Mouse (Mus musculus) thymus, postnatal 10 days (tissue): ENCODE measurements at regions not wholly inside any gene's neighbourhood (a gene's known extent, or its start where the extent isn't known, plus 50 kb on each side); places are given as distances from the start of the nearest gene placed in this dataset.

Source experiments
- DNase-seq, 2 experiments: peaks; one replicate each; pipeline ENCODE4 v3.0.0; 2021; ENCODE audit warnings: low spot score in 2 of 2

DNA sequence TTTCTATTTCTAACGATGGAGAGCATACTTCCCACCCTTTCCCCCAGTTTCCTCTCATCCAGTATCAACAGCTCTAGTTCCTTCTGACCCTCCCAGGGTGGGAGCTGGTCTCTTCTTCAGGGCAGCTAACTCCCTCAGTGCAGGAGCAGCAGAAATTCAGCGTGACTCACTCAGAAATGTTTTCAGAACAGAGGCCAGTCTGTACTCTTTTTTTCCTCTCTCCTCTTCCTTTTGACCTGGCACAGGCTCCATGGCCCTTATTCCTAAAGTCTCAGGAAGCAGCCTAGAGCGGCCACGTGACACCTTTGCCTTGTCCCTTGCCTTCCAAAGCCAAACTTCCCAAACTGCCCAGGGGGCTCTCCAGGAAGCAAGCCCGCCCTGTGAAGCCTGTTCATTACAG is 55.4 kb downstream of the Pja1 start:
- no peak for DNase-seq

DNA sequence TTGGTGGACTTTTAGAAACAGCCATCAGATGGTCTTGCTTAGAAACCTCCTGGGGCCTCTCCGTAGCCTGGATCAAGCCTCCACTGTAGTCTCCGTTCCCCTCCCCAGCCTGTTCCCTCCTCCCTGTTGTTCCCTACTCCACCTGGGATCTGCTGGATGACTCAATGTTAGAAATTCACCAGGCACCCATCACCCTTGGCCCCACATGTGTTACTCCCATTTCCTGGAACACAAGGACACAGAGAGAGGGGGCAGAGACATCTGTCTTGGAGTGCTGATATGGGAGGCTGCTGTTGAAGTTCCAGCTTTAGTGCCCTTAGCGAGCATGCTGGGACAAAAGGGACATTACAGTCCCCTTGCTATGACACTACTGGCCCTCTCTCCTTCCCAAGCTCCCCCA is 60.1 kb downstream of the Pja1 start:
- DNase-seq, result no peak

- DNase-seq, result no peak
These were observed 61.2 kb downstream of the Pja1 start for GRCm38 (mm10) chrX:99409858-99410257.

DNA sequence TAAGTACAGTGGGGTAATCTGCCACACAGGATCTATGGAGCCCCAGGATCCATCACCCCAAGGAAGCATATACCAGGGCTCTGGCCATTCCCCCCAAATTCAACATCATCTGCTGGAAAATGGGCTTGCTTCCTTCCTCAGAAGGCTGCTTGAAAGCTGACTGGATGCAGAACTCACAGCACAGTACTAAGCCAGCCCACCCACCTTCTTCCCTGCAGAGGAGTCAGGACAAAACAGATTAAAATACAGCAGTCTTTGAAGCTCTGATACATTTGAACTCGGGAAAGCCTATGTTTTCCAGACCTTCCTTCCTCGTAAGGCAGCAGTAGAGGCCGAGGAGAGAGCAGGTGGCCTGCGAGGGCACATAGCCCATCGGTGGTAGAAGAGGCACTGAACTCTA is 61.7 kb downstream of the Pja1 start:
- no peak for DNase-seq

DNA sequence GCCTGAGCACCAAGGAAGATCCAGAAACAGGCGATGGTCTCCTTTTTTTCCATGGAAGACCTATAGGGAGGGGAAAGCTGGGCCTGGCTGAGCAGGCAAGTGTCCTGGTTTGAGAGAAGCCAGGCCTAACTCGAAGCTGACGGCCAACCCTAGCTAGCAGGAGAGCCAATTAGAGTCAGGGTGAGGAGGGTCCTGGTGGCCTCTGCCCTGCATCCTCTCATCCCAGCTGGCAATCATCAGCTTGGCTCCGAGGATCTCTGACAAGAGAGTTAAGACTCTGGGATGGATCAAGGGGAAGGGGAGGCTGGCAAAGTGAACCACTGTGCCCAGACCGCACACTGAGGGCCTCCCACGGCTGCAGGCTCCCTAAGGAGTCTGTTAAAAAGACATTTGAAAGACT is 62.3 kb downstream of the Pja1 start:
- DNase-seq, result no peak

GRCm38 (mm10) chrX:99405843-99406242 is 65.2 kb downstream of the Pja1 start:
- no peak for DNase-seq

DNA sequence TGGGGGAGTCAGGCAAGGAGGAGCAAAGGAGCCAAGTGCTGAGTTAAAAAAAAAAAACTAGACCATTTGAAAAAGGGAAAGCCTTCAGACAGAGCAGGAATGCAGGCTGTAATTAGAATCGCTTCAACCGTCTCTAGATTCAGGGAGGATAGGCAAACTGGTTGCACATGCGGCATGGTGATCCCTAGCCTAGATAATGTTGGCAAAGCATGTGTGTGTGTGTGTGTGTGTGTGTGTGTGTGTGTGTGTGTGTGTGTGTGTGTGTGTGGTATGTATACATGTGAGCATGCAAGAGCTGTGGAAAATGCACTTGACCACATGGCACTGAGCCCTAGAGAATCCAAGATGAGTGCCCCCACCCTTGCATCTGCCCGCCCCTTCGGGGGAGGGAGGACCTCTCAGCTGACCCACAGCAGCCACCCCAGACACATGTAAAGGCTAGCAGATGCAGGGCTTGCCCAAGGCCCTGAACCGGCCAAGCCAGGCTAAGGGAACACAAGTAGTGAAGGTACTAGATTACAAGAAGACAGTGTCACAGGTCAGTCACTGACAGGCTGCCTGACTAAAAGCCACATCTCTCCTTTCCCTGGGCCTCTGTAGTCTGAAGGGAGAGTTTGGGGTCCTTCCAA is 67.4 kb downstream of the Pja1 start:
- no peak for DNase-seq

DNA sequence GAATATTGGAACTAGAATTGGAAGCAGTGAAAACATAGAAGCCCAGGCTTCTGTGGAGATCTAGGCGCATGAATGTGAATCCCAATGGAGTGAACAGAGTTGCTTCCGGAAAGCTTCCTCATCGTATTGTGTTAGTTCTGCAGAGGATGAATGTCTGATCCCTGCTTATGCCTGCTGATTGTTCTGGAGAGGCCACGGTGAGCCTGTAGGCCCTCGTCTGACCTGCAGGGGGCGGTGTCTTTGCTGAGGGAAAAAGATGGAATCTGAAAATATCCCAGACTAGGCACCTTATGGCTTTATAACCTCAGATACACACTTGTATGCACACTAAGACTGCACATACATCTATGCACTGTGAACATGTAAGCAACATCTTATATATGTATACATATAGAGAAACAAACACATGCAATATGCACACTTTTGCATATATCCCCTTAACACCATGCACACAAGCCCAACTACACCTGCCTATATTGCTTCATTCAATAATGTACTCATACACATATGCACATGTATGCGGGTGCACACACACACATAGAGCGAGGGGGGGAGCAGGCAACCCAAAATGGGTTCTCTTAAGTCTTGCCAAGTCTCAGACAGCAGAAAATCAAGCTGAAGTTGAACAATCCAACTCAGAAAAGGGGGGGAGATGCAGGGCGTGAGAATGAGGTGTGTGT is 68.1 kb downstream of the Pja1 start:
- DNase-seq, result peak in 1 of 2 experiments; percentile 5

GRCm38 (mm10) chrX:99397344-99397743 is 73.7 kb downstream of the Pja1 start:
- DNase-seq, result no peak

DNA sequence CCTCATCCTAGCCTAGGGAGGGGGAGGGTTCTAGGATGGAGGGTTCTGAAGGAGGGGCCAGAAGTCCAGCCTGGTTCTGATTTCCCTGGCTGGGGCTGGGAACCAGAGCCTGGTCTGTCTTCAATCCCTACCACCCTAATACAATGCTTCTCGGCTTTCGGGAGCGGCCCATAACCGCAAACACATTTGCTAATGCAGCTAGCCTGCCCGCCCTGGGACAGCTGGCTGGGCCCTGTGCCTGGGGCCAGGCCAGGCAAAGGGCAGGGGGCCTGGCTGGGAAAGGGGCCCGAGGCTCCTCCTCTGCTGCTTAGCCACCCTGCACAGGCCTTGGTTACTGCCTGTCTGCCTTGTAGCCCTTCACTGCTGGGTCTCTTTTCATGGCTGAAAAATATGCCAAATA is 74.9 kb downstream of the Pja1 start:
- DNase-seq, result no peak

GRCm38 (mm10) chrX:99395067-99395466 is 76.0 kb downstream of the Pja1 start:
- DNase-seq, result no peak

DNA sequence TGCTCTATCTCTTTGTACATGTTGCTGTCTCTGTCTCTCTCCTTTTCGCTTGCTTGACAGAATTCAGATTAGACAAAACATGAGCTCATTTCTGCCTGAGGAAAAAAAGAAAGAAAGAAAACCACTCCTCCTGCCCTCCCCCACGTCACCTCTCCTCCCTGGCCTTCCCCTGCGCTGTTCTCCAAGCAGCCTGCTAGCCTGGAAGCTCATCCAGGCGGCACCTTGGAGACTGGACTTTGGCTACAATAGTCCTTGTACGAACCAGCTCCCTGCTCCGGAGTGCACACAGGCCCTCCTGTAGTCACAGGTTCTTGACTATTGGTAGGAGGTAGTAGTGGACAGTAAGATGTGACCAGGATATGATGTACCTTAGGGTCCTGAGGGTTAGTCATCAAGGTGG is 79.4 kb downstream of the Pja1 start:
- DNase-seq, result no peak

- DNase-seq, result no peak
These were observed 80.6 kb downstream of the Pja1 start for GRCm38 (mm10) chrX:99390462-99390838.

DNA sequence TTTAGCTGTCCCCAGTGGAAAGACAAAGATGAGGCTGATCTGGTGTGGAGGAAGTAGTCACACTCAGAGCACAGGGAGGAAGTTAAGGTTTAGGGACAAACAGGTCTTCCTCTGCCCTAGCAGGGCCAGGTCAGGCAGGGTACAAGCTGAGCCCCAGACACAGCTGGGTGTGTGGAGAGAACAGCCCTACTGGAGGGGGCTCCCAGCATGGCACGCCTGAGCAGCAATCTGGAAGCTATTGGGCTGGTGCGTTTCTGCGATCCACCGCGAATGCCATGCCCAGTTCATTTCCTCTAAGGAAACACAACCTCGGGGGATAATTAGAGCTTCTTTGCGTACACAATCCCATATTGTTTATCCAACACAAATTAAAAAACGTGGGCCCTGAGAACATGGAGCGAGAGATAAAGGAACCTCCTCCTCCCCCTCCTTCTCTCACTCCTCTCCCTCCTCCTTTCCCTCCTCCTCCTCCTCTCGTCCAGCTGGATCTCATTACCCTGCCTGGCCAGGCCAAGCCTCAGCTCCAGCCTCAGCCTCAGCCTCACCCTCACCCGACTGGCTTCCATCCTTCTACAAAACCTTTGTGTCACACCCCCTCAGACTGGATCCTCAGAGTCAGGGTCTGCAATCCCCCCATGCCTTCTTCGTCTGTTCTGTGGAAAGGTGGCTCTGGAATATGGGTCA is 81.2 kb downstream of the Pja1 start:
- no peak for DNase-seq

DNA sequence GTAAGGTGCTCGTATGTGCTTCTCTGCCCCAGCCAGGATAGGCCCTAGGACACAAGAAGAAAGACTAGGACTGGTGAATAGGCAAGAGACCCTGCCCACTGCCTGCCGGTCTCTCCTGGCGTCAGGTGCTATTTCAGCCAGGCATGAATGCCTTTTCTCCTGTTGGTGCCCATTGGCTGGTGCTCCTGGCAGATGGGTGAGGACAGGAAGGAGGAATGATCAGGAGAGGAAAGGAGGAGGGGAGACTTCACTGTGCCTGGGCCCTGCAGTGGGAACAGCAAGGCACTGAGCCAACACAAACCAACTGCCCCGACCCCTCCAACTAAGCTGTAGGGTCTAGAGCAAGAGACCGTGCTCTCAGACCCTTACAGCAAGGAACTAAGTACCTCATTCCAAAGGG is 100.4 kb downstream of the Pja1 start:
- no peak for DNase-seq

DNA sequence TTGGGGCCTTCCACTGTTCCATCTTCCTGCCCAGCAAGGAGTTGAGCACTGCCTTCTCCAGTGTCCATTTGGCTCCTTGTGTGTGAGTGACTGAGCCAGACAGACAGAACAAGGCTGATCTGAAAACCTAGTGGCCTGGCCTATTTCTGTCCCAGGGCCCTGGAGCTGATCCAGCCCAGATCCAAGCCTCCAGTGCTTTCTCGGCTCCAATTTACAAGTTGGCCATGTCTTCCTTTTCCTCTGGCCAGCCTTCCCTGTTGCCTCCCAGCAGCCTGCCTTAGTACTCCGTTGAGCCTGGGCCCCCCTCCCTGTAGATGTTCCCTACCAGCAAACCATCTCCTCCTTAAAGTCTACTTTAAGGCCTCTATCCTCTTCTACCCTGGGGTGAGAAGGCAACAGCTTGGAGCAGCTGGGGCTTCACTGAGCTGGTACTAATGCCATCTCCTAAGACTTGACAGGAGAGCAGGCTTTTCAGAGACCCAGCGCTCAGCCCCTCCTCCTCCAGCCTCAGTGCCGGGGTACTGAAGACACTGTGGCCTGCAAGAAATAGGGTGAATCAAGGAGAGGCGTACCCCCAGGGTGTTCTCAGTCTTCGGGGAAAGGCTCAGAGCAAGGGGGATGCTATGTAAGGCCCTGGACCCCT is 101.7 kb downstream of the Pja1 start:
- no peak for DNase-seq

- no peak for DNase-seq
These were observed 107.0 kb downstream of the Pja1 start for GRCm38 (mm10) chrX:99364072-99364471.

DNA sequence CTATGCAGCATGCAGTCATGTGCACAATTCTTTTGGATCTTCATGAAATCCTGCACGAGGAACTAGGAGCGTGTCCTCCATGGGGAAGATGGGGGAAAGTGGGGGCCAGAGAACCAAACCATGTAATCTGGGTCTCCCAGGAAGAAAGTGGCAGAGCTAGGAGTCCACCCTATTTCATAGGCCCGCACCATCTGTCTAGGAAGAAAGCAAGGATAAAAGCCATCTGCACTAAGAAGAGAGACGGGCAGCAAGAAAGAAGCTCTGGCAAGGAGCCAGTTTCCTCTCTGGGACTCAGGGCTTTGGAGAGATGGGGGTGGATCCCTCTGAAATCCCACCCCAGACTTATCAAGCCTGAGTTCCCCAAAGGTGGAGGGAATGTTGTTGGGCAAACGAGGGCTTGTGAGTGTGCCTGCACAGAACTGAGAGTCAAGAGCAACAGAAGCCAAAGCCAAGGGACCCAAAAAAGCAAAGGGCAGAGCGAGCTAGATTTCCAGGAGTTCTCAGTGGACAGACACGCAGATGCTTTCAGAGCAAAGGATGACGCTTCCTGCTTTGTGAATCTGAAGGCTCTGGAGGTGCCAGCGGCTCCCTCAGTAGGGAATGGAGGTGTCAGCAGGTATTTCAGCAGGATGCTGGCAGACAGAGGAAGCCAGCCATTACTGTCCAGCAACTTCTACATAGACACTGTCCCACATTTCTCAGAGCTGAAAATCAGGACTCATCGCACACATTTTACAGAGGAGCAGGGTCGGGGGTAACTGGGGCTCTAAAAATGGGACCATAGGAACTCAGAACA is 110.8 kb downstream of the Pja1 start:
- no peak for DNase-seq

DNA sequence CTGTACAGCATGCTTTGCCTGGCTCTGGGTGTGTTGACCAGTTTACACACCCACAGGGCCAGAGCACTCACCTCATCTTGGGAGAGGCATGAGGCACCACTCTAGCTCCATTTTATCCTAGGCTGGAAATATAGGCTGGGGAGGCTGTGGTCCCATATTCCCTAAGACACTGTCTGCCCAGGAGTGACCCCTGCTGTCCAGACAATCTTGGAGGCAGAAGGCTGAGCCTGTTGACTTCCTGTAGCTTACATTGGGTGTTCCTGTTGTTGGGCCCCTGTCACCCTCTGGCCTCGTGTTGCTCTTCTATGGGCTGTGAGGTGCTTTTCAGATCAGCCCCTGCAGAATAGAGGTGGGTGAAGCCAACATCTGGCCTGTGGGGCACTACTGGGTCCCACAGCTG is 112.3 kb downstream of the Pja1 start:
- no peak for DNase-seq

DNA sequence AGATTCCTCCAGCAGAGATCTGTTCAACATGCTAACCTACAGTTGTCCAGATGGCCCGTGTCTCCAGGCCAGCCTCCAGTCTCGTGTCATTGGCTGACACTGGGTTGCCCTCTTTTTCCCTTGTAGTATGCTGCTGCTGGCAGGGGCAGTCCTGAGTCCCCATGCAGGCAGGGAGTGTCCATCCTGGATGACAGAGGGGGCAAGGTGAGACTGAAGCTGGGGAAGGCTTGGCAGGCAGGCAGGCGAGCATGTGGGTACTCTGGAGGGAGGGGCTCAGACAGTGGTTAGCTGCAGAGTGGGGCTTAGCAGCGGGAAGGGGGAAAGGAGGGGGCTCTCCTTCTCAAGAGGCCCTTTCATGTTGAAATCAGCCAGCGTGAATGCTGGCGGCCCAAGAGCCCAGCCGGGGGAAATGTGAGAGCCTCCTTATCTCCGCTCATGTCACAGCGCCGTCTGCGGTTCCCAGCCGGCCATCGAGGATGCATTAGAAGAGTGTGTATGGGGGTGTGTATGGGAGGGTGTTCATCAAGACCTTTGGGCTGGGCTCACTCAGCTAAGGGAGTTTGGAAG is 112.9 kb downstream of the Pja1 start:
- no peak for DNase-seq

DNA sequence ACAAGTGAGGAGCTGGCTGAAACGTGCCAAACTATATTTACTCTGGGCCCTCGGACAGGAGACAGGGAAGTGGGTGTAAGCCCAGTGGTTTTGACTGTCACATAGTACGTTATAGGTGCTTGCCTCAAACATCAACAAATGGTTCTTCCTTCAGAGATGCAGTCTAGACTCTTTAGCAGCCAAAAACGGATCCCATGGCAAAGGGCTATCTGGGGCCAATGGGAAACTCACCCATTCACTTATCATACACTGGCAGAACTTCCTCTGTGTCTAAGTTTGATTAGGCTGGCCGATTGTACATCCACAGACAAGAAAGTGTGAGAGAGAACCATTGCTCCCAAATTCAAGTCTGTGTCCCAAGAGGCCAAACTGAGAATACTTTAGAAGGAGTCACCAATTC is 115.9 kb downstream of the Pja1 start:
- no peak for DNase-seq

- no peak for DNase-seq
These were observed 120.8 kb downstream of the Pja1 start for GRCm38 (mm10) chrX:99350233-99350632.
